Mouse (Mus musculus) Patski (cell line): ENCODE data around the gene Mcl1. TPM values are rescaled to one million over a fixed set of nuclear protein-coding genes. Genes with fewer than 3 reads are reported as not detected.

Source experiments
- ATAC-seq: fragments of 100-300 bp; one replicate; pipeline ENCODE4 v1.8.0; 2021
- CTCF ChIA-PET: fragments of 350-600 bp; sonication (Branson Sonifier 250); formaldehyde crosslinking; loops from one replicate; lab custom pipeline; 2022; ENCODE audit warnings: inconsistent platforms; lab: Charles Lee
- POLR2A ChIA-PET: fragments of 350-600 bp; sonication (Branson Sonifier 250); formaldehyde crosslinking; loops from one replicate; lab custom pipeline; 2022; ENCODE audit warnings: antibody characterized with exemption, inconsistent platforms; lab: Charles Lee
- DNase-seq: peaks from one replicate; pipeline ENCODE4 v3.0.0-alpha.2; 2011; ENCODE audit warnings: low read depth, low spot score
- H3K27me3 ChIP-seq: fragments of 371-371 bp; one replicate; pipeline ENCODE4 v1.5.1; 2021
- CTCF ChIP-seq: fragments of 100-300 bp; IDR thresholded peaks from one replicate; pipeline ENCODE4 v1.5.1; 2021
- in situ Hi-C: fragments of 300-500 bp; cut with MboI; formaldehyde crosslinking; loops from 3 replicates; pipeline ENCODE4 v1.11.1; 2018; ENCODE audit warnings: low pct_unique_long_range_greater_than_20kb, mixed read lengths
- polyA plus RNA-seq: library from polyadenylated mRNA; unstranded; gene quantifications from one replicate; pipeline ENCODE4 v1.2.3, GENCODE M21; 2021

Mcl1 gene
- polyA plus RNA-seq, 1 experiment from 2014 or later: 169 TPM

DNA sequence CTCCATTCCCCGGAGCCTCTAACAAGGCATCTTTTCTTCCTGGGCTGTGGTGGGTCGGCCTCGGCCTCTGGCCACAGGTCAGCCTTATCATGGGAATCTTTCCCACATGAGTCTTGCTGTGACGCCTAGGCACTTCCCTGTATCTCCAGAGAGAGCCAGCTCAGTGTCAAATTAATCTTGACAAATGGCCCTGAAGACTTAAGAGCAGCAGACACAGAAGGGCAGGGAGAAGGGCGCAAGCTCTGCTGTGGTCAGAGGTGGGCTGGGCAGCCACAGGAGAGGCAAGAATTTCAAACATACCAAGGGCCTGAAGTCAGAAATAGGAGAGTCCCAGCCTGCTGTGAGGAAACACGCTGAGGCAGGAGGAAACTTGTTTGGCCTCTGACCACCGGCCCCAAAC lies 37.8 kb downstream of the Mcl1 start:
- ChIA-PET CTCF (interaction anchor here (0.9 to 4.1 kb wide), 4 partner anchors 11 to 35 kb away, joined by 3 to 20 read pairs (median 3); no protein-coding TSS in a partner anchor), POLR2A (interaction anchor here (1.0 to 2.3 kb wide), 3 partner anchors 11 to 59 kb away, joined by 3 to 6 read pairs (median 4); no protein-coding TSS in a partner anchor)
- ATAC-seq (peak; percentile 95), DNase-seq (peak; percentile 100)
- H3K27me3 ChIP-seq: no peaks in the 10 kb centered on the region
- TF ChIP-seq CTCF: no peak
- in situ Hi-C loops: no loop called here

DNA sequence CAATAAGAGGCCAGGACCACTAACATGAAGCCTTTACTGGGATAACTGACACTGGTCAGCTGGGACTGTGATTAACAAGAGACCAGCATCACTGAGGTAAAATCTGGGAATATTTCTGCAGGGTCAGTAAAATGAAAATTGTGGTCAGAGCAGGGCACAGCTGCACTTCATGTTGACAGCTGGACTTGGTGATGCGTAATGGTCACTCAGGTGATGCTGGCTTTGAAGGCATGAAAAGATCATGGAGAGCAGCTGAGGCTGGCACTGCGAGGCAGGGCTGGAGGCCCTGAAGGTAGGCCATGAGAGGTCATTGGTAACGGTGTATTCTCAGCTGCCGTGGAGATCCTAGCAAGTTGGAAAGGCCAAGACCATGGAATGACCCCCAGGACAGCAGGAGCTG lies 39.7 kb downstream of the Mcl1 start:
- no peak for TF ChIP-seq CTCF

DNA sequence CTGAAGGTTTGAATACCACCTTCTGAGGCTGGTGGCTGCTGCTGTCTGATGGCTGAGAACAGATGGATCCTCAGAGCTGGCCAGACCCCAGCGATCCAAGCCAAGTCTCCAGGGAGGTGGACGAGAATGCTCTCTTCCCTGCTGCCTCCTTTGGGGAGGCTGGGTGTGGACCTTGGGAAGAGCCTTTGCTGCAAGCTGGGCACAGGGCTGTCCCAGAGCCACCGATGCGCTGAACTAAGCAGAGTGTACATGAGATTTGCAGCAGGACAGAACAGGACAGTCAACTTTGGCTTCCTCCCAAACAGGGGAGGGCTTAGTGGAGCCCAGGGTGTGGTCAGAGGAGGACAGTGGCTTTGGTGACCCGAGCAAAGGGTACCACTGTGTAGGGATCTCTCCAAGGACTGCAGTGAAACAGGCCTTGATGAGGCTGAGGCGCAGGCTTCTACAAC lies 41.7 kb downstream of the Mcl1 start:
- no peak for TF ChIP-seq CTCF
- ATAC-seq (no peak), DNase-seq (no peak)
- POLR2A ChIA-PET: interaction anchor here (1.0 to 1.4 kb wide), 2 partner anchors 12 to 55 kb away, joined by 3 to 4 read pairs; no protein-coding TSS in a partner anchor
- CTCF ChIA-PET: interaction anchor here (5.0 kb wide), 1 partner anchor 11 kb away, joined by 23 read pairs; the partner anchor contains the start of gene Adamtsl4
- H3K27me3 ChIP-seq: no peaks in the 10 kb centered on the region
- in situ Hi-C loops: no loop called here

More for the DNA sequence above, 39.7 kb downstream of the Mcl1 start:
- in situ Hi-C loops: no loop called here
- CTCF ChIA-PET: interaction anchor here (5.0 kb wide), 1 partner anchor 9 kb away, joined by 23 read pairs; the partner anchor contains the start of gene Adamtsl4
- H3K27me3 ChIP-seq: no peaks in the 10 kb centered on the region
- ATAC-seq (no peak), DNase-seq (no peak)
- POLR2A ChIA-PET: interaction anchor here (0.8 kb wide), 1 partner anchor 16 kb away, joined by 3 read pairs; no protein-coding TSS in a partner anchor

DNA sequence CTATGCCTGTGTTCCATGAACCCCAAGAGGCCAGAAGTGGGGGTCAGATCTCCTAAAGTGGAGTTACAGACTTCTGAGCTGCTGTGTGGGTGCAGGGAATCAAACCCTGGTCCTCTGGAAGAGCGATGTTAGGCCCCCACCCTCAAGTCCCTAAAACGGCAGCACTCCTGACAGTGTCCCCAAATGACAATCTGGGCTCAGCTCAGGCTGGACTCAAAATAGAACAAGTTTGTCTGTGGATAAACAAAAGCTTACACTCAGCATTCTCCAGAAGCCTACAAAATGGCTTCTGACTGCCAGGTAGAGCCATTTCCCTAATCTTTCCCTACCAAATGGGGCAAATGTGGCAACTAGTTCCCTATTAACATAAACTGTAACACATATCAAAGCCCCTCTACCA lies 42.5 kb downstream of the Mcl1 start:
- ChIA-PET CTCF (interaction anchor here (1.5 to 5.0 kb wide), 2 partner anchors 12 to 15 kb away, joined by 5 to 23 read pairs; partner anchors contain the start of gene Adamtsl4), POLR2A (interaction anchor here (0.9 to 1.4 kb wide), 2 partner anchors 23 to 54 kb away, joined by 3 to 4 read pairs; no protein-coding TSS in a partner anchor)
- ATAC-seq: no peak
- in situ Hi-C loops: no loop called here
- no peaks in the 10 kb centered on the region for H3K27me3 ChIP-seq
- no peak for DNase-seq
- TF ChIP-seq CTCF: no peak

DNA sequence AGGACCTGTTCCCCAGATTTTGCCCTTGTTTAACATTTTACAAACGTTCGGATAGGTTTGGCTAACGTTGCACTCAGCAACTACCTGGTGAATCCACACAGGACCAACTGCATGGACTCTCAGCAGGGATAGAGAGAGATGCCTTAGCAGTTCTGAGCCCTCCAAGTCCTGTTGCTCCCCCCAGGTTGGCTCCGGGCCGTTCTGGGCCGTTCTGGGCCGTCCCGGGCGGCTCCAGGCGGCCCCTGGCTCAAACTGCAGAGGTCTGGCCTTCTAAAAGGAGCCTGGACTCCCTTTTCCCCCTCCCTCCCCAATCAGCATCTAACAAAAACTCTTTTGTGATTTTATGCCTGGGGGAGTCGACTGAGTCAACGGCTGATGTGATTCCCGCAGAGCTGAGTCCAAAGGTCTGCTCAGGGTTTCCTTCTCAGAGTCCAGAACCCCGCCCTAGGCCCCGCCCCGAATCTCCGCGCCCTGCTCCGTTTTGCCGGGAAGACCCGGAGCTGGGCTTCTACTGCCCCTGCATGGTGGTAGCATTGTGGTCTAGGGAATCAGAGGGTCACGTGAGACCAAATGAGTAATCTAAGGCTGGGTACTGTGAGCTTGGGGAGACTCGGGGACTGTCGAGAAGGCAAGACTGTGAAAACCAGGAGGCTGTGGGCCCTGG lies 43.4 kb downstream of the Mcl1 start:
- ATAC-seq (peak; percentile 34), DNase-seq (no peak)
- TF ChIP-seq CTCF: no peak
- in situ Hi-C loops: no loop called here
- H3K27me3 ChIP-seq: no peaks in the 10 kb centered on the region
- ChIA-PET POLR2A (interaction anchor here (1.0 kb wide), 2 partner anchors 15 to 38 kb away, joined by 3 read pairs; no protein-coding TSS in a partner anchor), CTCF (interaction anchor here (0.8 to 5.0 kb wide), 3 partner anchors 13 to 26 kb away, joined by 3 to 23 read pairs (median 5); partner anchors contain the start of gene Adamtsl4)

DNA sequence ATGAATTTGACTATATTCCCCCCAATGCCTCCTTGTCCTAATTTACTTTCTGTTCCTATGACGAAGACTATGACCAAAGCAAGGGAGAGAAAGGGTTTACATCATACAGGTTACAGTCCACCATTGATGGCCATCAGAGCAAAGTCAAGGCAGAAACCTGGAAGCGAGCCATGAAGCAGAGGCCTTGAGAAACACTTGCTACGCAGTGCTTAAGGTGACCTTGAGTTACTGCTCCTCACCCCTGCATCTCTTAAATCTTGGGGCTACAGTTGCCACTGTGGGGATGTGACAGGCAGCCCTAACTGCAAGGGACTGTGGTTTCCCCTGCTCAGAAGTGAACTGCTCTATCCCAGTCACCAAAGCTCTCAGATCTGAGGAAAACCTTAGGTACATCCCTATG lies 44.7 kb downstream of the Mcl1 start:
- no peaks in the 10 kb centered on the region for H3K27me3 ChIP-seq
- DNase-seq: no peak
- no peak for ATAC-seq
- CTCF ChIA-PET: no interaction called here
- POLR2A ChIA-PET: no interaction called here
- in situ Hi-C loops: no loop called here
- no peak for TF ChIP-seq CTCF

DNA sequence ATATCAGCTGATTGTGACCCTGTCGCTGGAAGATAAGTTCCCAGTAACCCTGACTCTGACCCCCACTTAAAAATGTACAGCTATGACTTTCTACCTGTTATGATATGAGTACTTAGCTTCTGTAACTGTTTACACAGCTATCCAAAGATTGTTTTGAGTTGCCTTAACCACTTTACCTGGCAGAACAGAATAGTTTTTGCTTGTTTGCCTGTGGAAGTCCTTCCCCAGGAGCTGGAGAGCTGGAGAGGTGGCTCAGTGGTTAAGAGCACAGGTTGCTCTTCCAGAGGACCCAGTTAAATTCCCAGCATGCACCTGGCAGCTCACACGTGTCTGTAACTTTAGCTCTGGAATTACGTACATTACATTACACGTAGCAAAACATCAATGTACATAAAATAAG lies 46.0 kb downstream of the Mcl1 start:
- no peak for ATAC-seq
- POLR2A ChIA-PET: no interaction called here

DNA sequence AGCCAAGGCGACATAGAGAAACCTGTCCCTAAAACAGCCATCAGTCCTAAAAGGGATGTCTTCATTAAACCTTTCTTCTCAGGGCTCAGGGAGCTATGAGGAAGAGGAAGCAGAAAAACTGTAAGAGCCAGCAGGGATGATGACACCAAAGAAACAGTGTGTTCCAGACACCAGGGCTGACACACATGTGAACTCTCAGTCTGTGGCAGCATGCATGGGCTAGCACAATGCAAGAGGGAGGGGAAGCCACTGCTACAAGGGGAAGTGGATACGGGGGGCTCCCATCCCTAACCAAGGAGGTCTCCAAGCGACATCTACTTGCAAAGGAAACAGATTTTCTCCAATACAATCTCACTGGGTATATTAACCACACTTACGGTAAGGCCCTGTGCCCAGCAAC lies 47.7 kb downstream of the Mcl1 start:
- DNase-seq (no peak), ATAC-seq (no peak)
- POLR2A ChIA-PET: no interaction called here
- CTCF ChIA-PET: no interaction called here
- H3K27me3 ChIP-seq: no peaks in the 10 kb centered on the region
- in situ Hi-C loops: no loop called here
- no peak for TF ChIP-seq CTCF

More for the DNA sequence above, 46.0 kb downstream of the Mcl1 start:
- no peak for DNase-seq
- no peak for TF ChIP-seq CTCF
- in situ Hi-C loops: no loop called here
- no peaks in the 10 kb centered on the region for H3K27me3 ChIP-seq
- CTCF ChIA-PET: interaction anchor here (1.1 to 1.5 kb wide), 4 partner anchors 12 to 72 kb away, joined by 3 to 5 read pairs (median 4); no protein-coding TSS in a partner anchor

DNA sequence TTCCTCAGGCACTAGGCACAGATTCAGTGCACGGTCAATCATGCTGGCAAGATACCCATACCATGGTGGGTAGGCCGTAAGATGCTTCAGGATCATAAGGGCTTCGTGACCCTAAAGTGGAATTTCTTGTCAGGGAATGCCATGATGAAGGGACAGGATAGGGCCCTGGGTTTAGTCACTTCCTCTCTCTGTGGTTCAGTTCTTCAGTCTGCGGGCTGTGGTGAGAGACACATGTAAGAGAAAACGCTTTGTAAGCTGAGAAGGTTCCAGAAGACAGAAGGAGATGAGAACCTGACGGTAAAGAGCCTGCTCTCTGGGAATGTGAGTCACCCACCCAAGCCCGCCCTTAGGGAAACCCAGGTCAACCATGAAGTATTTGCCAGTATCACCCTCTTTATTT lies 48.9 kb downstream of the Mcl1 start:
- in situ Hi-C loops: no loop called here
- DNase-seq (no peak), ATAC-seq (no peak)
- ChIA-PET POLR2A (no interaction called here), CTCF (interaction anchor here (0.7 kb wide), 1 partner anchor 11 kb away, joined by 3 read pairs; no protein-coding TSS in a partner anchor)
- TF ChIP-seq CTCF: no peak
- H3K27me3 ChIP-seq: no peaks in the 10 kb centered on the region

DNA sequence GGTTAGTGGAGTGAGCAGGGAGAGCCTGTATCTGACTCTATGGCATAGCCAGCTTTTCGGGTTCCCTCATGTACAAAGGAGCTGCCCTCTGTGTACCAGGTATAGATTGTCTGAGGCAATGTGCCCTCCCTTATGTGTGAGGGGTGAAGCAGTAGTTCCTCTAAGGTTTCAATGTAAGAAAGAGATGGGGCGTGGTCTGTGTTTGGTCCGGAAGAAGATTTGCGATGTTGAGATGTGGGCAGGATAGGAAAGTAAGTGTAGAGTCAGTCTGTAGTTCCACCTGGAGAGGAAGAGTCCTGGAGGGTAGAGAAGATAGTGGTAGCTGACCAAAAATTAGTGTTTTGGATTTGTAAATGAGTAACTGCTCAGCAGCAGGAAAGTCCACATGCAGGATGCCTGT lies 50.5 kb downstream of the Mcl1 start:
- ATAC-seq (no peak), DNase-seq (no peak)
- POLR2A ChIA-PET: interaction anchor here (1.2 kb wide), 1 partner anchor 16 kb away, joined by 3 read pairs; no protein-coding TSS in a partner anchor
- no peak for TF ChIP-seq CTCF
- no peaks in the 10 kb centered on the region for H3K27me3 ChIP-seq
- CTCF ChIA-PET: interaction anchor here (1.2 to 2.1 kb wide), 5 partner anchors 14 to 77 kb away, joined by 3 to 4 read pairs (median 3); no protein-coding TSS in a partner anchor
- in situ Hi-C loops: no loop called here
